Mouse (Mus musculus): ENCODE measurements at regions not wholly inside any gene's neighbourhood (a gene's known extent, or its start where the extent isn't known, plus 50 kb on each side); places are given as distances from the start of the nearest gene placed in this dataset.

DNA sequence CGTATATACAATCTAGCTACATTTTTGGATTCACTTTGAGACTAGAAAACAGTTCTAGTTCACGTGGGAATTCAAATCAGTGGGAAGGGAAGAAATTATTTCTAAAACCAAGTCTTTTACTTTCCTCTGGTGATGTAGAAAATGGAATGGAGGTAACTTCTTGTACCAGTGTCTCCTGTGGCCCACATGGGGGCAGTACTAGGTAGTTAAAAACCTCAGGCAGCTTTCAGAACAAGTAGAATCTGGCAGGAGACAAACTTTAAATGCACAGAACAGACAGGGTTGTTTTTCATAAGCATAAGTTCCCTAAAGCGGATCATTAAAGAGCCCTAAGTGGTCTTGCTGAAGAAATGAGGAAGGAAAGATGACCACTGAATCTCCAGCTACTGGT, 855.2 kb upstream of the Stxbp6 start:
- intact Hi-C loops (cut with DNase I): no loop called here

GRCm38 (mm10) chr12:45929001-45929759, 854.7 kb upstream of the Stxbp6 start:
- DNase-seq: no peak
- intact Hi-C loops (cut with DNase I): no loop called here

More for the DNA sequence above, 855.2 kb upstream of the Stxbp6 start:
- no peak for DNase-seq
